Mouse (Mus musculus): ENCODE data around the gene Macrod2. TPM values are rescaled to one million over a fixed set of nuclear protein-coding genes. Genes with fewer than 3 reads are reported as not detected.
A peak's percentile ranks its signal among the peaks of the same experiment; 100 is the strongest.

The Macrod2 gene
- polyA plus RNA-seq, 1 experiment from 2014 or later: 32.9 TPM

DNA sequence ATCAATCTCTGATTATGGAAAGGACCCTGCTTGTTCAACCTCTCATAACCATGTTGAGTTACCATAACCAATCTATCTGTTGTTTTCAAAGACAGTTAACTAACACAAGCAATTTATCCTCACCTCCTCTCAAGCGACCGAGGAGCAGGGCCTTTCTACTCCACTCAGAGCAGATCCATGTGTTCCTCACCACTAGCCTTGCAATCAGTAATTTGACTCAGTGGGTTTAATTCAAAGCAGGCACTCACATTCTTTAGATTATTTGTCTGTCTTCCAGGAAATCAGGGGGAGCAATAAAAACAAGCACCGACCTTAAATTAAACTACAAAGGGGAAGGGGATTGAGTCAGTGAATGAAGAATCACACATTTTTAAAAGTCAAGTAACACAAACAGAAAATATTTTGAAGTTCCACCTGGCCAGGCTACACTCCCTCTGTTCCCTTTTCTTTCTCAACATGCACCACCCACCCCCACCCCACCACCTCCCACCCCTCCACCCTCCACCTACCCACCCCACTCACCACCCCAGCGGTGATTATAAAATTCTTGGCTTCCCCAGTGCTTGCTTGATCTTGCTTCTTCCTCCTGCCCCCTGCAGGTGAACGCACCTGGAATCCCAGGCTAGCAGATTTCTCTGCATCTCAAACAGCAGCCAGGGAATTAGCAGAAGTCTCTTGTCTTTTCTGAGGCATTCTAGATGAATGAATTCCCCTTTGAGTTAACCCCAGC lies 839.8 kb downstream of the Macrod2 start:
- Histone ChIP-seq H3K27ac (ENCODE audit: low read length) (no peak overlapping the region), H3K4me3 (ENCODE audit: low read length) (no peak overlapping the region), H3K27me3 (replicated peaks; ENCODE audit: control insufficient read depth, insufficient read depth, low read length) (no peaks in the 10 kb centered on the region), H3K36me3 (ENCODE audit: control insufficient read depth, insufficient read depth, low read length) (no peaks in the 10 kb centered on the region), H3K4me2 (ENCODE audit: low read depth, low read length) (no peak overlapping the region), H3K9me3 (ENCODE audit: control insufficient read depth, low read length) (no peaks in the 10 kb centered on the region), H3K9ac (ENCODE audit: low read depth, low read length) (no peak overlapping the region), H3K4me1 (ENCODE audit: control insufficient read depth, insufficient read depth, low read length) (no peaks in the 10 kb centered on the region)
- no peak for ATAC-seq
- 37% methylated on average over 5 of the region's 5 CpGs for WGBS

GRCm38 (mm10) chr2:141247680-141248079 lies 852.6 kb downstream of the Macrod2 start:
- WGBS: 67% methylated on average over 2 of the region's 2 CpGs
- H3K36me3 ChIP-seq (ENCODE audit: control insufficient read depth, insufficient read depth, low read length): no peaks in the 10 kb centered on the region

DNA sequence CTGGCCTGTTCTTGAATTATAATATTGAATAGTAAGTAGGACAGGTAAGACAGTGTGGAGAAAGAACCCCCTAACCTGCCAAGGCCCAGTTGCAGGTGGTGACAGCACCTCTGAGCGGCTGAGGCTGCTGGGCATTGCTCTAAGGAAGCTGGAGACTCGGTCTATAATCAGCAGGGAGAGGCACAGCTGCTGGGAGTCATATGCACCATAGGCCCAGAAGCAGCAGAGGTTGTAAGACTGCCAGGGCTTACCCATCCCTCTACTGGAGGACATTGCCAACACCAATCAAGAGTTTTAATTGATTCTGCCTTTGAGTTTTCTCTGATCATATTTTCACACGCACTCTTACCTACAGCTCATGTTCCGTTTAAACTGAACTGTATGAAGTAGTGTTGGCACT lies 869.5 kb downstream of the Macrod2 start:
- 75% methylated on average over 4 of the region's 4 CpGs for WGBS
- no peaks in the 10 kb centered on the region for H3K36me3 ChIP-seq (ENCODE audit: control insufficient read depth, insufficient read depth, low read length)
- no peak overlapping the region for H3K4me2 ChIP-seq (ENCODE audit: low read depth, low read length)
- H3K9ac ChIP-seq (ENCODE audit: low read depth, low read length): no peak overlapping the region
- no peaks in the 10 kb centered on the region for H3K4me1 ChIP-seq (ENCODE audit: control insufficient read depth, insufficient read depth, low read length)
- ATAC-seq: no peak
- no peaks in the 10 kb centered on the region for H3K9me3 ChIP-seq (ENCODE audit: control insufficient read depth, low read length)
- H3K27ac ChIP-seq (ENCODE audit: low read length): no peak overlapping the region
- no peaks in the 10 kb centered on the region for H3K27me3 ChIP-seq (replicated peaks; ENCODE audit: control insufficient read depth, insufficient read depth, low read length)
- H3K4me3 ChIP-seq (ENCODE audit: low read length): no peak overlapping the region

More at GRCm38 (mm10) chr2:141247680-141248079, 852.6 kb downstream of the Macrod2 start:
- H3K9ac ChIP-seq (ENCODE audit: low read depth, low read length): no peak overlapping the region
- no peak overlapping the region for H3K27ac ChIP-seq (ENCODE audit: low read length)
- ATAC-seq: peak; percentile 95
- H3K4me2 ChIP-seq (ENCODE audit: low read depth, low read length): no peak overlapping the region
- no peaks in the 10 kb centered on the region for H3K9me3 ChIP-seq (ENCODE audit: control insufficient read depth, low read length)
- no peaks in the 10 kb centered on the region for H3K4me1 ChIP-seq (ENCODE audit: control insufficient read depth, insufficient read depth, low read length)
- H3K27me3 ChIP-seq (replicated peaks; ENCODE audit: control insufficient read depth, insufficient read depth, low read length): no peaks in the 10 kb centered on the region
- no peak overlapping the region for H3K4me3 ChIP-seq (ENCODE audit: low read length)

GRCm38 (mm10) chr2:141266591-141266990 lies 871.5 kb downstream of the Macrod2 start:
- no peak overlapping the region for H3K4me2 ChIP-seq (ENCODE audit: low read depth, low read length)
- H3K9me3 ChIP-seq (ENCODE audit: control insufficient read depth, low read length): no peaks in the 10 kb centered on the region
- no peaks in the 10 kb centered on the region for H3K4me1 ChIP-seq (ENCODE audit: control insufficient read depth, insufficient read depth, low read length)
- H3K4me3 ChIP-seq (ENCODE audit: low read length): no peak overlapping the region
- H3K36me3 ChIP-seq (ENCODE audit: control insufficient read depth, insufficient read depth, low read length): no peaks in the 10 kb centered on the region
- H3K27me3 ChIP-seq (replicated peaks; ENCODE audit: control insufficient read depth, insufficient read depth, low read length): no peaks in the 10 kb centered on the region
- ATAC-seq: no peak
- H3K27ac ChIP-seq (ENCODE audit: low read length): no peak overlapping the region
- no peak overlapping the region for H3K9ac ChIP-seq (ENCODE audit: low read depth, low read length)

GRCm38 (mm10) chr2:141271541-141271940 lies 876.4 kb downstream of the Macrod2 start:
- ATAC-seq: peak; percentile 88

DNA sequence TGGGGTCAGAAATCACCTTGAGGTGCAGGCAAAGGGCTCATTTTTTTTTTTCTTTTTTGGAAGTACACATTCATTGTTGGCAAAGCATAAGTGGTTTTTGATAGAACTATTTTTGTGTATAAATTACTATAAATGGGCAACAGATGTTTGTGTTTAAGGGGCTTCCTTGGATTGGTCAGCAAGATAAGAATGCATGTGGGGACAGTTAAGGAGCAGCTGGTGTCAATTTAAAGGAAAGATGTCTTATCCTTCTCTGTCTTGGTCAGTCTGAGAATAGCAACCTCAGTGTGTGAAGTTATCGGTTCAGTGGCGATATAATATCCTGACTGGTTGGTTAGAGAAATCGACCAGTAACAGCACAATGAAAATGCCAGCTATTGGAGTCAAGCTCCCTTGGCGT lies 877.9 kb downstream of the Macrod2 start:
- Histone ChIP-seq H3K9ac (ENCODE audit: low read depth, low read length) (no peak overlapping the region), H3K27ac (ENCODE audit: low read length) (no peak overlapping the region), H3K4me2 (ENCODE audit: low read depth, low read length) (no peak overlapping the region), H3K4me3 (ENCODE audit: low read length) (no peak overlapping the region), H3K36me3 (ENCODE audit: control insufficient read depth, insufficient read depth, low read length) (no peaks in the 10 kb centered on the region), H3K27me3 (replicated peaks; ENCODE audit: control insufficient read depth, insufficient read depth, low read length) (no peaks in the 10 kb centered on the region), H3K9me3 (ENCODE audit: control insufficient read depth, low read length) (no peaks in the 10 kb centered on the region), H3K4me1 (ENCODE audit: control insufficient read depth, insufficient read depth, low read length) (no peaks in the 10 kb centered on the region)
- 85% methylated on average over 4 of the region's 4 CpGs for WGBS
- no peak for ATAC-seq

More at GRCm38 (mm10) chr2:141271541-141271940, 876.4 kb downstream of the Macrod2 start:
- WGBS: 56% methylated on average over 4 of the region's 4 CpGs
- H3K4me1 ChIP-seq (ENCODE audit: control insufficient read depth, insufficient read depth, low read length): no peaks in the 10 kb centered on the region
- H3K36me3 ChIP-seq (ENCODE audit: control insufficient read depth, insufficient read depth, low read length): no peaks in the 10 kb centered on the region
- H3K9me3 ChIP-seq (ENCODE audit: control insufficient read depth, low read length): no peaks in the 10 kb centered on the region
- H3K9ac ChIP-seq (ENCODE audit: low read depth, low read length): no peak overlapping the region
- no peak overlapping the region for H3K4me2 ChIP-seq (ENCODE audit: low read depth, low read length)
- no peaks in the 10 kb centered on the region for H3K27me3 ChIP-seq (replicated peaks; ENCODE audit: control insufficient read depth, insufficient read depth, low read length)
- no peak overlapping the region for H3K4me3 ChIP-seq (ENCODE audit: low read length)
- no peak overlapping the region for H3K27ac ChIP-seq (ENCODE audit: low read length)

GRCm38 (mm10) chr2:141274262-141274661 lies 879.2 kb downstream of the Macrod2 start:
- Histone ChIP-seq H3K4me2 (ENCODE audit: low read depth, low read length) (no peak overlapping the region), H3K36me3 (ENCODE audit: control insufficient read depth, insufficient read depth, low read length) (no peaks in the 10 kb centered on the region), H3K9ac (ENCODE audit: low read depth, low read length) (no peak overlapping the region), H3K27ac (ENCODE audit: low read length) (no peak overlapping the region), H3K4me1 (ENCODE audit: control insufficient read depth, insufficient read depth, low read length) (no peaks in the 10 kb centered on the region), H3K27me3 (replicated peaks; ENCODE audit: control insufficient read depth, insufficient read depth, low read length) (no peaks in the 10 kb centered on the region), H3K9me3 (ENCODE audit: control insufficient read depth, low read length) (no peaks in the 10 kb centered on the region), H3K4me3 (ENCODE audit: low read length) (no peak overlapping the region)
- no peak for ATAC-seq
- 77% methylated on average over 2 of the region's 2 CpGs for WGBS

- ATAC-seq: peak; percentile 81
- H3K4me1 ChIP-seq (ENCODE audit: control insufficient read depth, insufficient read depth, low read length): no peaks in the 10 kb centered on the region
- WGBS: 48% methylated on average over 5 of the region's 5 CpGs
- no peaks in the 10 kb centered on the region for H3K27me3 ChIP-seq (replicated peaks; ENCODE audit: control insufficient read depth, insufficient read depth, low read length)
- no peak overlapping the region for H3K4me2 ChIP-seq (ENCODE audit: low read depth, low read length)
- H3K4me3 ChIP-seq (ENCODE audit: low read length): no peak overlapping the region
- H3K36me3 ChIP-seq (ENCODE audit: control insufficient read depth, insufficient read depth, low read length): no peaks in the 10 kb centered on the region
- H3K9me3 ChIP-seq (ENCODE audit: control insufficient read depth, low read length): no peaks in the 10 kb centered on the region
- H3K9ac ChIP-seq (ENCODE audit: low read depth, low read length): no peak overlapping the region
- no peak overlapping the region for H3K27ac ChIP-seq (ENCODE audit: low read length)
Observed at GRCm38 (mm10) chr2:141279130-141279698, 884.1 kb downstream of the Macrod2 start.

DNA sequence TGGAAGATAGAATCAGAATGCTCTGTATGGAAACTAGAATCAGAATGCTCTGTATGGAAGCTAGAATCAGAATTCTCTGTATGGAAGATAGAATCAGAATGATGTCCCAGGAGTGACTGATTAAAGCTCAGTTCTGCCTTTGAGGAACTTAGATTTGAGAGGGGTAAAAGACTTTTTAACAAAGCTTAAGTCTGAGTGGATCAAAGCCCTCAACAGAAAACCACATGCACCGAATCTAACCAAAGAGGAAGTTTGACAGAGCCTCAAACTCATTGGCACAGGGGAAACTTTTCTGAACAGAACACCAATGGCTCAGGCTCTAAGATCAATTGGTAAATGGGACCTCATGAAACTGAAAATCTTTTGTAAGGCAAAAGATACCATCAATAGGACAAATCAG lies 885.7 kb downstream of the Macrod2 start:
- no peak overlapping the region for H3K4me3 ChIP-seq (ENCODE audit: low read length)
- H3K4me1 ChIP-seq (ENCODE audit: control insufficient read depth, insufficient read depth, low read length): no peaks in the 10 kb centered on the region
- no peaks in the 10 kb centered on the region for H3K36me3 ChIP-seq (ENCODE audit: control insufficient read depth, insufficient read depth, low read length)
- no peak for ATAC-seq
- H3K27ac ChIP-seq (ENCODE audit: low read length): no peak overlapping the region
- no peaks in the 10 kb centered on the region for H3K27me3 ChIP-seq (replicated peaks; ENCODE audit: control insufficient read depth, insufficient read depth, low read length)
- H3K9me3 ChIP-seq (ENCODE audit: control insufficient read depth, low read length): no peaks in the 10 kb centered on the region
- no peak overlapping the region for H3K4me2 ChIP-seq (ENCODE audit: low read depth, low read length)
- 88% methylated on average over 1 of the region's 1 CpGs for WGBS
- H3K9ac ChIP-seq (ENCODE audit: low read depth, low read length): no peak overlapping the region

Measured in intestine, embryonic 16.5 days (tissue).